Mouse (Mus musculus) testis, adult 2 months (tissue): ENCODE results near the gene Map3k19.

Experiments
- CTCF ChIP-seq: fragments of 200-500 bp; IDR thresholded peaks from 2 replicates; pipeline ENCODE4 v1.5.1; 2012; ENCODE audit warnings: low read depth, mild to moderate bottlenecking, inconsistent platforms, low read length, moderate library complexity; ENCODE audit not compliant: control insufficient read depth, insufficient read depth, insufficient replicate concordance
- POLR2A ChIP-seq: fragments of 200-500 bp; IDR thresholded peaks from 2 replicates; pipeline ENCODE4 v1.6.1; 2012; ENCODE audit warnings: low read depth, mild to moderate bottlenecking, inconsistent platforms, low read length, moderate library complexity; ENCODE audit not compliant: control insufficient read depth

GRCm38 (mm10) chr1:127899401-127899800 lies 44.6 kb upstream of the Map3k19 start:
- TF ChIP-seq CTCF (no peak), POLR2A (no peak)
